ENCODE assay signal across 1 mouse cellular context in the genomic region with DNA sequence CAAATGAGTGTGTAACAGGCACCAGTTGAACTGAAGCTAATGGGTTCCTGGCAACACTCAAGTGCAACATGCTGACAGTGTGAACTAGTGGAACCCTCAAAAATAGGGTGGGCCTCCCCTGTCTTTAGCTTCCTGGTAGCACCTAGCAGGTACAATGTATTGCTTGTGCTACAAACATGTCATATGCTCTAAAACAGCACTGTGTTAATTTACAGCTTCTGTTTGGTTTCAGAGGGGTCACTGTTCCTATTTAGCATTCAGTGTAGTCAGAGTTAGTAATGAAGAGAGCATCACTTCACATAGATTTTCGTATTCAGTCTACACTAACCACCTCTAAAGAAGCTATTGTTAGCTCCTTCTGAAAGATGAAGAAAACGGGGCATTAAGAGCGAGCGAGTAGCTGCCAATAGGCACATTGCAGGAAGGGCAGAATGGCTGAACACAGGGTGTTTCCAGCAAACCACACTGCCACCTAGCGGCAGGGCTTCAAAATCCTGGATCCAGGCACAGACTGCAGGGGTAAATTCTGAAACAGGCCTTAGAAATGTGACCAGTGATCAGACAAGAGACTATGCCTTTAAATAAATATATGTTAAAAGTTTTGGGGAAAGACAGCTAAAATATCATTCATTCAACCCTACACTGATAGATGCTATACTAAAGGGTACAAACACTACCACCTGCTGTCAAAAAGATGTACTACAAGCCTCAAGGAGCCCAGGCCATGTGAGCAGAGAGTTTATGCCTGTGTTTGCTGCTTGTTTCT.
TF ChIP-seq lines count a peak whose summit lies in the region.

No protein-coding gene starts in this region.

TF ChIP-seq in CH12.LX, 34 proteins besides CTCF, POLR2A, EP300 and RAD21:
- no peak for TF ChIP-seq TBP (conservative IDR thresholded peaks at IDR 0.05; ENCODE audit: low read depth, low read length)
- peak; percentile 65; the same call in 1 of the 2 replicates for TF ChIP-seq MYC (IDR thresholded peaks at IDR 0.05; ENCODE audit: low read depth, low read length)
- no peak for TF ChIP-seq ZMIZ1 (IDR thresholded peaks at IDR 0.05; ENCODE audit: low read depth, low read length)
- TF ChIP-seq NELFE (IDR thresholded peaks at IDR 0.05; ENCODE audit: low read depth, low read length) = peak; percentile 34; the same call in 1 of the 2 replicates
- TF ChIP-seq USF2 (conservative IDR thresholded peaks at IDR 0.05; ENCODE audit: low read depth, low read length) = no peak
- TF ChIP-seq MAFK (IDR thresholded peaks at IDR 0.05; ENCODE audit: insufficient replicate concordance, low read length) = no peak
- TF ChIP-seq ELF1 (IDR thresholded peaks at IDR 0.05; ENCODE audit: low read depth, low read length) = peak; percentile 32; the same call in 1 of the 2 replicates
- TF ChIP-seq SMC3 (IDR thresholded peaks at IDR 0.05; ENCODE audit: low read depth, low read length) = peak; percentile 71
